Mouse (Mus musculus) limb, embryonic 12.5 days (tissue): Measurements from ENCODE around the gene Cdk15. TPM values are rescaled to one million over a fixed set of nuclear protein-coding genes. Genes with fewer than 3 reads are reported as not detected.
A peak's percentile ranks its signal among the peaks of the same experiment; 100 is the strongest.

Source experiments
- ATAC-seq: fragments of 200-750 bp; cut with Nextera tagmentation; 2 replicates; pipeline ENCODE4 v1.8.0; 2017; ENCODE audit warnings: low read depth, moderate TSS enrichment; ENCODE audit not compliant: insufficient number of reproducible peaks, insufficient read depth, low FRiP score, low TSS enrichment
- H3K27ac ChIP-seq: fragments of 300-500 bp; sonication (generic); 2 replicates; pipeline ENCODE4 v1.5.1; 2016; ENCODE audit warnings: mild to moderate bottlenecking, moderate library complexity
- H3K27me3 ChIP-seq: fragments of 300-500 bp; sonication (generic); 2 replicates; pipeline ENCODE4 v1.6.1; 2016; ENCODE audit warnings: mild to moderate bottlenecking, moderate library complexity
- H3K36me3 ChIP-seq: fragments of 300-500 bp; sonication (generic); 2 replicates; pipeline ENCODE4 v1.6.1; 2016; ENCODE audit warnings: mild to moderate bottlenecking, moderate library complexity
- H3K4me1 ChIP-seq: fragments of 300-500 bp; sonication (generic); replicated peaks from 2 replicates; pipeline ENCODE4 v1.6.1; 2016
- H3K4me2 ChIP-seq: fragments of 300-500 bp; sonication (generic); 2 replicates; pipeline ENCODE4 v1.6.1; 2016; ENCODE audit warnings: mild to moderate bottlenecking, moderate library complexity
- H3K4me3 ChIP-seq: fragments of 300-500 bp; sonication (generic); replicated peaks from 2 replicates; pipeline ENCODE4 v1.5.1; 2016; ENCODE audit warnings: mild to moderate bottlenecking
- H3K9ac ChIP-seq: fragments of 300-500 bp; sonication (generic); replicated peaks from 2 replicates; pipeline ENCODE4 v1.6.1; 2016; ENCODE audit warnings: mild to moderate bottlenecking, moderate library complexity
- H3K9me3 ChIP-seq: fragments of 300-500 bp; sonication (generic); 2 replicates; pipeline ENCODE4 v1.6.1; 2016; ENCODE audit warnings: mild to moderate bottlenecking, moderate library complexity
- WGBS: fragments of 180-500 bp; shearing (Covaris S2); methylation state at CpG from one replicate; pipeline ENCODE4 v1.1.7; 2016; 5-methylcytosine and 5-hydroxymethylcytosine counted together
- polyA plus RNA-seq: library from polyadenylated mRNA; unstranded; fragments of >200 nt; fragmentation: Nextera tagmentation; extraction: Ambion mirVana; gene quantifications from 2 replicates; pipeline ENCODE4 v1.2.1, GENCODE M21; 2016

The Cdk15 gene
- polyA plus RNA-seq, 1 experiment from 2014 or later, result not detected

- Histone ChIP-seq H3K27me3 (no peaks in the 10 kb centered on the region), H3K4me1 (peaks cover 6% of the 10 kb centered on the region), H3K4me3 (no peak overlapping the region), H3K27ac (no peak overlapping the region), H3K36me3 (no peaks in the 10 kb centered on the region), H3K4me2 (no peak overlapping the region), H3K9ac (no peak overlapping the region), H3K9me3 (no peaks in the 10 kb centered on the region)
- WGBS, result 91% methylated on average over 5 of the region's 5 CpGs
- no peak for ATAC-seq
Observed at GRCm38 (mm10) chr1:59285880-59286279, 29.2 kb downstream of the Cdk15 start.

- WGBS, result 78% methylated on average over 13 of the region's 13 CpGs
- Histone ChIP-seq H3K4me3 (no peak overlapping the region), H3K4me2 (no peak overlapping the region), H3K9ac (no peak overlapping the region), H3K36me3 (no peaks in the 10 kb centered on the region), H3K27ac (no peak overlapping the region), H3K9me3 (no peaks in the 10 kb centered on the region), H3K4me1 (peaks cover 11% of the 10 kb centered on the region), H3K27me3 (no peaks in the 10 kb centered on the region)
- no peak for ATAC-seq
Observed at GRCm38 (mm10) chr1:59286316-59286850, 29.7 kb downstream of the Cdk15 start.

- no peak overlapping the region for H3K4me3 ChIP-seq
- no peak overlapping the region for H3K9ac ChIP-seq
- H3K27me3 ChIP-seq, result no peaks in the 10 kb centered on the region
- H3K36me3 ChIP-seq, result no peaks in the 10 kb centered on the region
- no peak overlapping the region for H3K4me2 ChIP-seq
- peak overlapping the region; percentile 56; the same call in 1 of the 2 replicates for H3K27ac ChIP-seq
- ATAC-seq, result no peak
- no peaks in the 10 kb centered on the region for H3K9me3 ChIP-seq
- 57% methylated on average over 8 of the region's 8 CpGs for WGBS
- peaks cover 19% of the 10 kb centered on the region for H3K4me1 ChIP-seq
Observed at GRCm38 (mm10) chr1:59287733-59288132, 31.0 kb downstream of the Cdk15 start.

GRCm38 (mm10) chr1:59291652-59292051 is 34.9 kb downstream of the Cdk15 start:
- H3K27ac ChIP-seq, result 0 out of 2 replicates have a peak overlapping the region, but pooled peaks have one; percentile 41
- no peaks in the 10 kb centered on the region for H3K27me3 ChIP-seq
- peak; percentile 52; the same call in 1 of the 2 replicates for ATAC-seq
- no peak overlapping the region for H3K4me2 ChIP-seq
- peaks cover 19% of the 10 kb centered on the region for H3K4me1 ChIP-seq
- H3K9me3 ChIP-seq, result no peaks in the 10 kb centered on the region
- no peak overlapping the region for H3K9ac ChIP-seq
- no peak overlapping the region for H3K4me3 ChIP-seq
- H3K36me3 ChIP-seq, result no peaks in the 10 kb centered on the region
- 24% methylated on average over 2 of the region's 2 CpGs for WGBS

- Histone ChIP-seq H3K4me2 (no peak overlapping the region), H3K27me3 (no peaks in the 10 kb centered on the region), H3K4me3 (no peak overlapping the region), H3K9me3 (no peaks in the 10 kb centered on the region), H3K4me1 (peaks cover 23% of the 10 kb centered on the region), H3K9ac (no peak overlapping the region), H3K36me3 (no peaks in the 10 kb centered on the region), H3K27ac (no peak overlapping the region)
- ATAC-seq, result no peak
- 72% methylated on average over 1 of the region's 1 CpGs for WGBS
Observed at GRCm38 (mm10) chr1:59295769-59296168, 39.1 kb downstream of the Cdk15 start.

GRCm38 (mm10) chr1:59297167-59297566 is 40.5 kb downstream of the Cdk15 start:
- H3K27me3 ChIP-seq, result no peaks in the 10 kb centered on the region
- no peak overlapping the region for H3K9ac ChIP-seq
- no peak for ATAC-seq
- peaks cover 10% of the 10 kb centered on the region for H3K4me1 ChIP-seq
- 74% methylated on average over 3 of the region's 3 CpGs for WGBS
- H3K27ac ChIP-seq, result no peak overlapping the region
- H3K4me3 ChIP-seq, result no peak overlapping the region
- no peaks in the 10 kb centered on the region for H3K36me3 ChIP-seq
- H3K9me3 ChIP-seq, result no peaks in the 10 kb centered on the region
- H3K4me2 ChIP-seq, result no peak overlapping the region

- Histone ChIP-seq H3K9me3 (no peaks in the 10 kb centered on the region), H3K27ac (no peak overlapping the region), H3K4me2 (no peak overlapping the region), H3K4me3 (no peak overlapping the region), H3K4me1 (peaks cover 10% of the 10 kb centered on the region), H3K9ac (no peak overlapping the region), H3K36me3 (no peaks in the 10 kb centered on the region), H3K27me3 (no peaks in the 10 kb centered on the region)
- WGBS, result 57% methylated on average over 9 of the region's 9 CpGs
- ATAC-seq, result no peak
Observed at GRCm38 (mm10) chr1:59298491-59299090, 41.9 kb downstream of the Cdk15 start.

- Histone ChIP-seq H3K36me3 (no peaks in the 10 kb centered on the region), H3K27ac (no peak overlapping the region), H3K9me3 (no peaks in the 10 kb centered on the region), H3K9ac (no peak overlapping the region), H3K4me1 (peaks cover 8% of the 10 kb centered on the region), H3K4me3 (no peak overlapping the region), H3K4me2 (no peak overlapping the region), H3K27me3 (no peaks in the 10 kb centered on the region)
- 85% methylated on average over 5 of the region's 5 CpGs for WGBS
- ATAC-seq, result no peak
Observed at GRCm38 (mm10) chr1:59307310-59307709, 50.6 kb downstream of the Cdk15 start.

- peaks cover 23% of the 10 kb centered on the region for H3K4me1 ChIP-seq
- no peak for ATAC-seq
Observed at GRCm38 (mm10) chr1:59311292-59311885, 54.7 kb downstream of the Cdk15 start.

GRCm38 (mm10) chr1:59312187-59313153 is 55.8 kb downstream of the Cdk15 start:
- H3K4me1 ChIP-seq, result peaks cover 24% of the 10 kb centered on the region

More at GRCm38 (mm10) chr1:59311292-59311885, 54.7 kb downstream of the Cdk15 start:
- Histone ChIP-seq H3K4me3 (no peak overlapping the region), H3K27ac (no peak overlapping the region), H3K9ac (no peak overlapping the region), H3K4me2 (no peak overlapping the region), H3K9me3 (no peaks in the 10 kb centered on the region), H3K27me3 (no peaks in the 10 kb centered on the region), H3K36me3 (no peaks in the 10 kb centered on the region)
- WGBS, result 50% methylated on average over 5 of the region's 5 CpGs

More at GRCm38 (mm10) chr1:59312187-59313153, 55.8 kb downstream of the Cdk15 start:
- Histone ChIP-seq H3K4me2 (no peak overlapping the region), H3K9me3 (no peaks in the 10 kb centered on the region), H3K36me3 (no peaks in the 10 kb centered on the region), H3K27ac (no peak overlapping the region), H3K4me3 (no peak overlapping the region), H3K9ac (no peak overlapping the region), H3K27me3 (no peaks in the 10 kb centered on the region)
- 76% methylated on average over 10 of the region's 10 CpGs for WGBS
- no peak for ATAC-seq
